Mouse (Mus musculus) telencephalon, adult 2 months (tissue): ENCODE measurements at regions not wholly inside any gene's neighbourhood (a gene's known extent, or its start where the extent isn't known, plus 50 kb on each side); places are given as distances from the start of the nearest gene placed in this dataset.
A peak's percentile ranks its signal among the peaks of the same experiment; 100 is the strongest.

ENCODE experiments used
- DNase-seq: peaks from one replicate; pipeline ENCODE4 v3.0.0-alpha.2; 2011; ENCODE audit warnings: low read depth, low spot score

DNA sequence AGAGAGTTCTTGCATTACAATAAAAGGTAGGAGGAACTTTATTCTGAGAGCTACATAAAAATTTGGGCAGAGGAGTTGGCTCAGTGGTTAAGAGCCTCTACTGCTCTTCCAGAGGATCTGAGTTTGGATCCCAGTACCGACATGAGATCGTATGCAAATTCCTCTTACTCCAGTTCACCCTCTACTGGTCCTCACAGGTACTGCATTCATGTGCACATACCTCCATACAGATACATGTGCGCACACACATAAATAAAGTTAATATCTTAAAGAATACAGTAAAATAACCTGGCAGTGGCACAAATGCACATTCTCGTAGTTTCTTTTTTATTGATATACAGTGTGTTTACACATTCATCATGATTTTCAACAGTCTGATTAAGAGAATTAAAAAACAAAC lies 232.4 kb downstream of the Vps13c start:
- no peak for DNase-seq

DNA sequence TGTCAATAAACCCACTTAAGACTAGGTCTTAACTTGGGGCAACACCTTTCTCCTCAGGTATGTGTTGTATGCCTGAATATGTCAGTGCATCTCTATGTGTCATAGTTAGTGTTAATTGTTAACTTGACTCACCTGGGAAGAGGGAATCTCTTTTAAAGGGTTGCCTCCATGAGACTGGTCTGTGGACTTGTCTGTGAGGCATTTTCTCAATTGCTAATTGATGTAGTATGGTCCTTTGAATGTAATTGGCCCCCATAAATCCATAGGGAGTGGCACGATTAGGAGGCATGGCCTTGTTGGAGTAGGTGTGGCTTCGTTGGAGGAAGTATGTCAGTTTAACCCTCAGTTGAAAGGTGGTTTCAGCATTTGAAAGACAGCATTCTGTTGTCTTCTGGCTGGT lies 237.1 kb downstream of the Vps13c start:
- no peak for DNase-seq

DNA sequence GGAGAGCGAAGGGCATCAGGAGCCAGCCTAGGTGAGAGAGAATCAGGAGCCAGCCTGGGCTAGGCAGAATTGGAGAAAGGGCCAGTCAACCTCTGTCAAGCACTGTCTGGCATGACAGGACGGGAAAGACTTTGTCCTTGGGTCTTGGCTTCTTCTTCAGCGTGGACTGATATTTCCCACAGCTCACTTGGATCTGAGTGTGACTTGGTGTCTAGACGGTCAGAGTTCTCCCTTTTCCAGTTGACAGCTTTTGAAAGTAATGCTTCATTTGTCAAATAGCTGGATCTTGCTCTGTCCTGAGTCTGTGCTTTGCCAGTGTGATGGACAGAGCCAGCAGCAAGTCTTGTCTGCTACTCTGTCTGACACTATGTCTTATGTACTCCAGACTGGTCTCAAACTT lies 243.1 kb downstream of the Vps13c start:
- no peak for DNase-seq

DNA sequence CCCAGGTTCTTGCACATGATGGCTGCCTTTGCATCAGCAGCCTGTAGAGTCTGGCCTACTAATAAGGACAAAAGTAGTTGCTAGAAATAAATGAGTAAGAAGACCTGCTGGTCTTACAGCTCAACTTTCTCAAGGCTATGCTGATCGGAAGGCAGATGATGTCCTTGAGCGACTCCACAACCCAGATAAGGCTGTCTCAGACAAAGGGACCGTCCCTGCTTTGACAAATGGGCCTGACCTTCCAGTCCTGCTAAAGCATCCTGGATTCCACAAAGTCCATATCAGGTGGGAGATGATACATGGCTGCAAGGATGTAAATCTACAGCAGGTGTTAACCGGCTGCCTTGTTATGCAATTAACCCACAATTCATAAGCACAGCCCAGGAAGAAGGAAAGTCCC lies 244.8 kb downstream of the Vps13c start:
- no peak for DNase-seq

DNA sequence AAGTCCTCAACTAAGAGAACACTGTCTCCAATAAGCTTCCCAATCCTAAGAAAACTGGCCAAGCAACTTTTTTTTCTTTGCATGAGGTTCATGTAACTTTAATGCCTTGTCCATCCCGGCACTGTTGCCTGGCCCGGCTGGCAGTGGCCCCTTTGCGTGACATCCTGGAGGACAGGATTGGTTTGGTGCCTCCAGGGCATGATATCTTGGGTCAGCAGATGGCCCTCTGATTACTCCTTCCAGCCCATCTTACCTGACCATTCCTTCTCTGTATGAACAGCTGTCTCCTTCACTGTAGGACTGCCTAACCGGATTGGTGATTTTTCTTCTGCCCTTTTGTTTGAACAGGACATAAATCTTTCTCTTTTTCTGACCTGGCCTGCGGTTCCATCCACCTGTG lies 254.4 kb downstream of the Vps13c start:
- DNase-seq = no peak

DNA sequence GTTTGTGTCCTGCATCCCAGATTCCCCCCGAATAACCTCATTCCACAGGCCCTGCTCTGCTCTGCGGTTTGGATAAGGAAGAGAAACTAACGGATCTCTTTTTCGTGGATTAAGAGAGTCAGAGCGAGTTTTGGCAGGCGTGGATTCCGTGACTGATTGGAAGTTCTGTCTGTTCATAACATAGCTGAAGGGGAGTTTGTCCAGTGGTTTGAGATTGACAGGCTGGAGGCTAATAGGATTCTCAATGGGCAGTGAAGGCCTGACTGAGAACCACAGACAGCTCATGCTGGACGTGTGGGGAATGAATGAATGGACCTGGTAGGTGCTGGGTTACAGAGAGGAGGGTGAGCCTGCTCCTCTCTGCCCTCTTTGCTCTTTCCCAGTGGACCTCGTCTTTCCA lies 269.6 kb downstream of the Vps13c start:
- no peak for DNase-seq

DNA sequence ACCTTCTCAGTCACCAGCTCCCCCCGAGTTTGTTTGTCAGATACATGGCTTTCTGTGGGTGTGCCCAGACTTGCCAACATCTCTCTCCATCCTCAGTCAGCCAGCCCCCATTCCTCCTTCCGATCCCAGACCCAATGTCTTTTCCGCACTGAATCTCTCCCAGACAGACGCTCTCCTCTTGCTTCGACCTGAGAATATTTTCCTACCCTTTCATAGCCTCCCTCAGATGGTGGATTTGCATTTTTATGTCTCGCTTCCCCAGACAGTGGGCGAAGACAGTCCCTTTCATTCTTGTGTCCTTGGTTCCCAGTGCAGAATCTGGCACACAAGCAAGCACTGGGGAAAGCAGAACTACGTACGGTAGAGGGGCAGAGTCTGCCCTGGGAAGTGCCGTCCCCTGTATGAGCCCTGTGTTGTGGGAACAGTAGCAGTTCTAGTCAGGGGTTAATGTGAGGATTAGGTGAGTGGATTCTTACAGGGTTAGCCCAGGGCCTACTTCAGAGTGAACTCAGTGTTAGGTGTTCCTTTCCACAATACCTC lies 275.0 kb downstream of the Vps13c start:
- DNase-seq = peak; percentile 36

DNA sequence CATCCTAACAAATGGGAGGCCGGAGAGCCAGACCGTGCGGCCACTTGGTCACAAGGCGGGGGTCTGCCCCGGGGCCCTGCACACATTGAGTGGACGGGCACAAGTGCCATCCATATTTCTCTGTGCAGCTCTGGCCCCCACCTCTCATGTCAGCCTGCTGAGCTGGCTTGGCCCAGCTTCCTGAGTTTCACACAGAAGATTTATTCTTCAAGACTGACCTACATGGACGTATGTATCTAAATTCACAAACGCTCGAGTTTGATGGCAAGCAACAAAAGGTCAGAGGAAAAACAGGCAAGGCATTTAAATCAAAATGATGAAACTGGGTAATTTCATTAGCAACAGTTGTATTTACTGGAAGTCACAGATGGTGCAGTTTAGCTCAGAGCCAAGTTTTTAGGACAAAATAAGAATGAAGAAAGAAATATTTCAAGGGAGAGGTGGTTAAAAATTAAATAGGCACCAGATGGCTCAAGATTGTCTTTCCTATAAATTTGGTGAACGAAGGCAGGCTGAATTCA lies 276.1 kb downstream of the Vps13c start:
- peak; percentile 64 for DNase-seq

DNA sequence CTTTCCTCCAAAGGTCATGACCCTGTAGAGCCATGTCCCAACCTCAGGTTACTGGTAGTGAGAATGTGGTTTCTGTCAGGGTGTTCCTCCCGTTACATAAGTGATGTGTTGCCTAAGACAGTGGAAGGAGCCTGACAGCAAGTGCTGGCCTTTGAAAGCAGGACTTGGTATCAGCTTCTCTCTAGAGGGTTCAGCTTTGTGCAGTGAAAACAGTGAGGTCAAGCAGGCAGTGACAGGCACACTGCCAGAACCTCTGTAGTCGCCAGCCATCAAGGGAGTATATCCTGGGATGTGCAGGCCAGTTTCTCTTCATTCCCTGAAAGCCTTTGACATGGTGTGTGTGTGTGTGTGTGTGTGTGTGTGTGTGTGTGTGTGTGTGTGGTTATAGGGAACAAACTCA lies 278.1 kb downstream of the Vps13c start:
- DNase-seq = no peak

DNA sequence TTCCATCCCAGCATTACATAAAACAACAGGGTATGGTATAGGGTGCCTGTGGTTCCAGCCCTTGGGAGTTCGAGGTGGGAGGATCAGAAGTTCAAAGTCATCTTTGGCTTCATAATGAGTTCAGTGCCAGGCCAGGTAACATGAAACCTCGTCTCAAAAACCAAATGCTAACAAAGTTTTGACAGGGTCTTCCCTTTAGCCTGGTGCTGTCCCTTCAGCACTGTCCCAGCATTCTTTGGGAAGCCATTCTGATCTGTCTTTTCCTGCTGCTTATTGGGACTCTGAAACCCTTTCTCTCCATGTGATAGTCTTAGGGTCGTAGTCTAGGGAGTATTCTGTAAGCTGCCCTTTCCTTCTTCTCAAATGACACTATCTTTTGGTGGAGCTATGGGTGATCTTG lies 282.1 kb downstream of the Vps13c start:
- no peak for DNase-seq

DNA sequence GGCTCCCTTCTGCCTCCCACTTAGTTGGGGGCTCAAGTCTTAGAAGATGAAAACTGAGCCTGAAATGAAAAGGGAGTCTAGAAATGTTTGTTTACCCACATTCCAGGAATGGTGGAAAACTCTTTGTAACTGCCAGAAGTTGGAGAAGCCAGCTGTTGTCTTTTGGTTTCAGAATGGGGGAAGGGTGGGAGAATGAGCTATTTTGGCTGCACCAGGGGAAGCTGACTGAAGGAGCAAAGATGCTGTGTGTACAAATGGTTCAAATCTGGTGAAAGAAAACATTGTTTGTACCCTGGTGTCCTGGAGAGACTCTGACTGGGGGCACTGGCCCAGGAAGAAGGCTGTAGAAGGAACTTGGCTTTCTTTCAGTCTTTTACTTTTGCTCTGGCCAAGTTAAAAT lies 291.1 kb downstream of the Vps13c start:
- no peak for DNase-seq

DNA sequence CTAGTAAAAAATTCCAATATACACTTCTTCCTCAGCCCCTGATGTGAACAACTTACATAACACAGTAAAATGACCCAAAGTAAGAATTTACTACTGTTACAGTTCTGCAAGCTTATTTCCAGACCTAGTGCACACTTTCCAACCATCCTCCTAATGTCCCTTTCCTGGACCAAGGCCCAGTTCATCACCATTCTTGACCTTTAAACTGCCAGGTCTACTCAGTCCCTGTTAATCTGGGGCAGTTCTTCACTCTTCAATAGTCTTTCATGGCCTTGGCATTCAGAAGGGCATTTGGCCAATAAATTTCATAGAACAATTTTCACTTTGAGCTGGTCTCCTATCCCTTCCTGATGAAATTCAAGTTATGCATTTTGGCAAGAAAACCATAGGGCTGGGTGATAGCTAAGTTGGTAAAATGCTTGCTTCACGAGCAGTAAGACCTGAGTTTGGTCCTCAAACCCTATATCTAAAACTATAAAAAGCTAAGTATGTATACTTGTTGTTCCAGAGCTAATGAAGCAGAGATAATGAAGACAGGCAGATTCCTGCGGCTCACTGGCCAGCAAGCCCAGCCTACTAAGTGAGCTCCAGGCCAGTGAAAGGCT lies 295.4 kb downstream of the Vps13c start:
- DNase-seq = no peak

DNA sequence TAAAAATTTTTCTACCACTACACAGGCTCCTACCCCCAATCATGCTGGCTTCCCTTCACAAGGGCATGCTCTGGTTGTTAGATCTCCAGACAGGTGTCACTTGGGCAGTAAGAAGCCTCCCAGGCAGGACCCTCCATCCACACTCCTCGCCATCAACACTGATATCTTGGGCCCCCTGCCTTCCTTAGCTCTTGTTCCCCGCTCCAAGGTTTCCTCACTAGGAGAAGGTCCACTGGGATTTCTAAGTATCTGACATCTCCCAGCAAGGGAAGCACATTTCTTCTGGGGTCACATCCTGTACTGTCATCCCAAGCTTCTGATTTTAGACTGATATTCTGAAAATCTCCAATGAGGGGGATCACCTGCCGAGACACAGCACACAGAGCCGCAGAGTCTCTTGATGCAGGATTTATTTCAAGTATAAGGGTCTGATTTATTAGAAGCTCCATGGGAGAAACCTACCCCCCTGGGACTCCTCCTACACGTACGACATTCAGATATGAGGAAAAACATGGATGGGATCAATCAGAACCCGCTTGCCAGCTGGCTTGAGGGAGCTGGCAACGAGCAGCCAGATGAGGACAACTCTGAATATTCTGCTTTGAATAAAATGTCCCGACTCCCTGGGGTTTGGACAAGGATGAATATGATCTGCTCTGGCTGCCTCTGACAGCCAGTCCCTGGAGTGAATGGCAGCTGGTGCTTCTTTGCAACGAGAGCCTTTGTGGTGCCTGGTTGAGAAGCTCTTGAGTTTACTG lies 322.8 kb downstream of the Vps13c start:
- DNase-seq = no peak

DNA sequence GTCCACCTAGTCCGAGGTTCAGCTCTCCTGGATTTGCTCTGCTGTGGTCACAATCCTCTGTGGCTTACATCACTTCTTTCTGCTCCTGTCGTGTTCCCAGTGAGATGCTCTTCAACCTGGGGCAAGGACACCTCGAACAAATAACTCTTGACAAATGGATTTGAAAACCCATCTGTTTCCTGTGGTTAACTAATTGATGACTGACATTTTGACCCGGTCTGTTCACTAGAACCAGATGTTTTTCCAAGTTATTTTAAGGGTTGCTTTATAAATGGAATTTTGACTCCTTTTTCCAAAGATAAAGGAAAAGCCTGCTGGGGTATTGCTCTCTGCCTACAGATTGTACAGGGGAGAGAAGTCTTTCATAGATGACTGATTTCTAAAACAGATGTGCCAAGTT lies 326.4 kb downstream of the Vps13c start:
- no peak for DNase-seq

DNA sequence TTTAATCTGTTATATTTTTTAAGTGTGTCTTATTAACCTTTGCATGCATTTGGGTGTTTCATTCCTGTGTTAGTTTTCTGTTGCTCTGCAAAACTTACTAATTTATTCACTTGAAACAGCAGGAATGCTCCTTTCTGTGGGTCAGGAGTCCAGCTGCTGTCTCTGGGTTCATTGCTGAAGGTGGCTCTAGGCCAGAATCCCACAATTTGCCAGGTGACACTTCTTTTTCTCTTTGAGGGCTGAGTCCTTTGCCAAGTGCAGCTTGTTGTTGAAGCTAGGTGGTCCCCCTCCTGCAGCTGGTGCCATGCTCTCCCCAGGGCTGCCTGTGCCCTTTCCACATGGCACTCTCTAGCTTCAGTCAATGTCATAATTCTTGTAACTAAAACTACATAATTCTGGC lies 348.7 kb downstream of the Vps13c start:
- DNase-seq = no peak

DNA sequence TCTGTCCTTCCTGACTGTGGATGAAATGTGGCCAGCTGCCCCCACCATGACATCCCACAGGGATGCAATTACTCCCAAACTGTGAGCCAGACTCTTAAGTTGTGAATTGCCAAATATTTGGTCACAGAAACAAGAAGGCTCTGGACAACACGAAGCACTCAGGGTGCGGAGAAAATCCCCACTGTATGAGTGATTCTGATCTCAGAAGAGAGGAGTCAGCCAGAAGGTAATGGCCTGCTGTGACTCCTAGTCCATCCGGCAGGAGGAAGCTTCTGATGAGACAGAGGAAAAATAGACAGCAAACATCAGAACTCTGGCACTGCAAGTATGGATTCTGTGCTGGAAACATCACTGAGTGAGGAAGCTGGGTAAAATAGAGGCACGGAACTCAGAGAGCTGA lies 359.6 kb downstream of the Vps13c start:
- DNase-seq = no peak

DNA sequence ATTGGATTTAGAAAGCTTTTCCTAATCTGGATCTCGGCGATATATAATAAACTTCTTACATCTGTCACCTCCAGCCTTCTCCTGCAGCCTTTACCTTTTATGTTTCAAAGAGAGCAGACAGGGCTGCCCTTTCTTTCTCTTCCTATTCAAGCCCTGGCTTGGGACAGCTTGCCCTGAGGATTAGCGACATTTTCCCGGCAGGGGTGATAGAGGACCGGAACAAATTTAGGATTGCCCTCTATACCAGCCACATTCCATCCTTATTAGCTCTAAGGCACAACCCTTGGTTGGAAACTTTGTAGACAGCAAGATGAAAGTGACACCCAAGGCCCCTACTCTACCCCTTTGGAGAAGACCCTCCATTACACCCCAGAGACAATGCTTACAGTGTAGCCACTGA lies 360.8 kb downstream of the Vps13c start:
- DNase-seq = no peak

DNA sequence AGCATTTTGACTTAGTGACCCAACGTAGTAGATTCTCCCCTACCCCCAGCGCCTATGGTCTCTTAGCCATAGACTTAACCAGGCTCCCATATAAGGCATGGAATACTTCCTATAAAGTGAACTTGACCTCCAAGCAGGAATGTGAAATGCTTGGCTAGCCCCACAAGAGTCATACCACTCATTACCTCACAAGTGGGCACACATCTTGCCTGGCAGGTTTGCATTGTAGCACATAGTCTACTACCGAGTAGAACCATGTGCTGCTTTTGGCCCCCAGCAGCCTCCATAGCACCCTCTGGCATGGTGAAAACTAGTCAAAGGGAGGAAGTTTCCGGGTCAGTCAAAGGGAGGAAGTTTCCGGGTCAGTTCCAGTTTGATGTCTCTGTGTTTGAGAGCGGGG lies 385.5 kb downstream of the Vps13c start:
- no peak for DNase-seq

DNA sequence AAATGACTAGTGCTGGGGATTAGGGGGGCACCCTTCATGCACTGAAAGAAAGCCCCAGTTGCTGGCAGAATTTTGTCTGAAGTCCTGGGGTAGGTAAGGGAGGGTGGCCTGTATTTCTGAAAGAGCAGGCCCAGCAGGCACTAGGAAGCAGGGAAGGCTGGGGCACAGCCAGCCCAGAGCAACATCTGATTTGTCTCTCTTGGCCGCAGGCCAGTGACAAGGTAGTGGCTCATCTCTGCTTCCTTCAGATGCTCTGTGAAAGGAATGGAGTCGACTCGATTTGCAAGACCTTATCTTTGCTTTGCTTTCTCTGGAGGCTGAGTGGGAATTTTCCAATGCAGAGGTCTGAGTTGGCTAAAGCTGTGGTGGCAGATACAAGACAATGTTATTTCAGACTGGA lies 390.9 kb downstream of the Vps13c start:
- no peak for DNase-seq

DNA sequence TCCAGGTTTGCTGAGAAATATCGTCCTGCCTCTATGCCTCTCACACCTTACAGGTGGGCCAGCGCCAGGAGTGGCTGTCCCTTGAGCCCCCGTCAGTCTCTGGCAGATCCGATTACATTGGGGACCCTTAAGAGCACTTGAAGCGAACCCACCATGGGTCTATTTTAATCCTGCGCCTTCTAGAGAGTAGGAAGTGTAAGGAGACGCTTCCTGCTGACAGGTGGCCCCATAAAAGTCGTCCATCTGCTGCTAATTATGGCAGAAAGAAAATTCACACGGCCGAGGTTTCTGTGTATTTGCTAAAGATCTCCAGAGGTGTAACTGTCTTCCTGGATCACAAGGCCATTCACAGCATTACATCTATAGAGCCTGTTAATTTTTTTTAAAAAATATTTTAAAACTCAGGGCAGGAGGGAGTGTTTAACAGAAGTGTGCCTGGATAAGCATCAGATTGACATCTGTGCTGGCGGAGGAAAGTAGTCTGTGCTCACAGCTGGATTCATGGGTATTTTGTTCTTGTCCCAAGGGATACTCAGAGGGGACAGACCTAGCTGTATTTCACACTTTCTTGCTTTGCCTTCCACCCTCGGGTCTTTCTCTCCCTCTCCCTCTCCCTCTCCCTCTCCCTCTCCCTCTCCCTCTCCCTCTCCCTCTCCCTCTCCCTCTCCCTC lies 394.9 kb downstream of the Vps13c start:
- DNase-seq = no peak

DNA sequence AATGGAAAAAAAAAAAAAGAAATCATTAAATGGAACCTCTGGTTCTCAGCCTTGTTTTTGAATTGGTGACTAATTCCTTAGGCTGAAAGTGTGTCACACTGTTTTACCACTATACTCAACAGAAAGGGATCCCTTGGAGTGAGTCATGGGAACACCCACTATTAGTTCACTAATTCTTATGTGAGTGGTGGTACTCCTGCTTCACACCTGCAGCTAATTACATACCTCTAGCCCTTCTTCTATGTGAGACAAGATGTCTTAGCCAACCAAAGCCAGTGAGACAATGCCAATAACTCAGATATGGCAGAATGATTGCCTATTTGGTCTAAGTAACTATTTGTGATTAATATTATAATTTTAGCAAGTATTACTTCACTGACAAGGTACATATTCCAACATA lies 398.9 kb downstream of the Vps13c start:
- DNase-seq = no peak

DNA sequence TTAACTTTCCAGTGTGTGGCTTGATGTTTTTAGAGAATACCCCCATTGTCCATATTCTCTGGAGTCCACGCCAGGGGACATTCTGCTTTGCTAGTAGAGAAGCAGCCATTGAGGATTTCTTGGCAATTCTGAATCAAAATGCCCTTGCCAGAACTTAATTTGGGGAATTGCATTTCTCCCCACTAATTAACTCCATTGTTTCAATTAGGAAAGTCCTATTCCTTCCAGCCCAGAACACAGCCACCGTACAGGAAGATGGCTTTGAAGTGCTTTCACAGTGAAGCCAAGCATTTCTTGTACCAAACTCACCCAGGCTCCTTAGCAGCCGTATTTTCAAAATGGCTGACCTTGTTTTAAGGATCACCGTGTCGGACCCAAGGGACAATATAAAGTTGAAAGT lies 399.4 kb downstream of the Vps13c start:
- DNase-seq = no peak

DNA sequence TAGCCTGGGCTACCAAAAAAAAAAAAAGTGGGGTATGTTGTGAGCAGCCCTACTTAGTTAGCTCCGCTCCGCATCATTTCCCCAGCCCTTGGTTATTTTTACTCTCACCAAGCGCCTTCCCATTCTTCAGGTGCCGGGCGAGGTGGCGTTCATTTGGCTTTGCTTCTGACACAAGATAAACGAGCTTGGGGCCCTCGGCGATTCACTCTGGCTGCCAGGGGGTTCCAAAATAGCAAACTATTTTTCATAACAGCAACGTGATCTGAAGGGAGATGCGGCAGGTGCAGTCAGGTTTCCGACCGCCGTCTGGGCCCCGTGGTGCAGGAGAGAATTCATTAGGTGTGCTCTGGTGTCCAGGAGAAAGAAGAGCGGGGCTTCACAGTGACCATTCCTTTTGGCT lies 403.6 kb upstream of the Rora start:
- DNase-seq = no peak
